Mouse (Mus musculus) brain, embryonic 14.5 days (tissue): ENCODE measurements at regions not wholly inside any gene's neighbourhood (a gene's known extent, or its start where the extent isn't known, plus 50 kb on each side); places are given as distances from the start of the nearest gene placed in this dataset.
A peak's percentile ranks its signal among the peaks of the same experiment; 100 is the strongest.

Source experiments
- DNase-seq: peaks from one replicate; pipeline ENCODE4 v3.0.0-alpha.2; 2011; ENCODE audit warnings: low read depth
- CTCF ChIP-seq: fragments of 200-500 bp; IDR thresholded peaks from 2 replicates; pipeline ENCODE4 v1.5.1; 2012; ENCODE audit warnings: inconsistent platforms, mild to moderate bottlenecking, moderate library complexity, borderline replicate concordance; ENCODE audit not compliant: insufficient read depth, insufficient read length; ENCODE audit errors: extremely low read depth
- POLR2A ChIP-seq: fragments of 200-500 bp; IDR thresholded peaks from 2 replicates; pipeline ENCODE4 v1.6.1; 2012; ENCODE audit warnings: mild to moderate bottlenecking, inconsistent platforms, borderline replicate concordance; ENCODE audit not compliant: poor library complexity, insufficient read depth, insufficient read length, severe bottlenecking; ENCODE audit errors: extremely low read depth

- DNase-seq = no peak
- TF ChIP-seq CTCF (no peak), POLR2A (no peak)
Observed at GRCm38 (mm10) chr7:40636369-40636768, 261.8 kb upstream of the Vstm2b start.

GRCm38 (mm10) chr7:40654982-40655381 lies 243.1 kb upstream of the Vstm2b start:
- peak; percentile 56 for DNase-seq
- TF ChIP-seq POLR2A (no peak), CTCF (no peak)

GRCm38 (mm10) chr7:40655391-40655790 lies 242.7 kb upstream of the Vstm2b start:
- DNase-seq = peak; percentile 32
- TF ChIP-seq POLR2A (no peak), CTCF (no peak)

- TF ChIP-seq CTCF (no peak), POLR2A (no peak)
Observed at GRCm38 (mm10) chr7:40659662-40660061, 238.5 kb upstream of the Vstm2b start.

GRCm38 (mm10) chr7:40663781-40664180 lies 234.3 kb upstream of the Vstm2b start:
- TF ChIP-seq POLR2A (no peak), CTCF (no peak)
- DNase-seq = no peak

More at GRCm38 (mm10) chr7:40659662-40660061, 238.5 kb upstream of the Vstm2b start:
- no peak for DNase-seq

GRCm38 (mm10) chr7:40666625-40667024 lies 231.5 kb upstream of the Vstm2b start:
- TF ChIP-seq CTCF (no peak), POLR2A (no peak)
- no peak for DNase-seq

- DNase-seq = no peak
- TF ChIP-seq CTCF (no peak), POLR2A (no peak)
Observed at GRCm38 (mm10) chr7:40670401-40670800, 227.7 kb upstream of the Vstm2b start.

- TF ChIP-seq CTCF (peak; percentile 21; the same call in 1 of the 2 replicates), POLR2A (no peak)
- no peak for DNase-seq
Observed at GRCm38 (mm10) chr7:40671068-40671467, 227.1 kb upstream of the Vstm2b start.

- DNase-seq = no peak
- no peak for TF ChIP-seq POLR2A
- TF ChIP-seq CTCF = no peak
Observed at GRCm38 (mm10) chr7:40672348-40672747, 225.8 kb upstream of the Vstm2b start.

- no peak for DNase-seq
- TF ChIP-seq POLR2A = no peak
- no peak for TF ChIP-seq CTCF
Observed at GRCm38 (mm10) chr7:40674397-40674796, 223.7 kb upstream of the Vstm2b start.

GRCm38 (mm10) chr7:40677601-40678000 lies 220.5 kb upstream of the Vstm2b start:
- no peak for TF ChIP-seq POLR2A
- TF ChIP-seq CTCF = no peak
- DNase-seq = no peak

- no peak for TF ChIP-seq CTCF
- no peak for TF ChIP-seq POLR2A
- peak; percentile 60 for DNase-seq
Observed at GRCm38 (mm10) chr7:40680567-40680966, 217.6 kb upstream of the Vstm2b start.

- no peak for TF ChIP-seq CTCF
- no peak for TF ChIP-seq POLR2A
- DNase-seq = peak; percentile 51
Observed at GRCm38 (mm10) chr7:40680993-40681392, 217.1 kb upstream of the Vstm2b start.

GRCm38 (mm10) chr7:40683176-40683575 lies 215.0 kb upstream of the Vstm2b start:
- TF ChIP-seq POLR2A (no peak), CTCF (no peak)
- DNase-seq = no peak

- TF ChIP-seq CTCF = no peak
- no peak for TF ChIP-seq POLR2A
- no peak for DNase-seq
Observed at GRCm38 (mm10) chr7:40683641-40684040, 214.5 kb upstream of the Vstm2b start.
